Mouse (Mus musculus) mature B cell (primary cell): ENCODE data around the gene Ankmy2.
"Not testable (repeated sequence)": the region's sequence is repeated elsewhere in the genome, so short reads cannot be mapped to it uniquely, and the experiment has no call there.

Experiments
- in situ Hi-C: fragments of 300-500 bp; cut with MboI; formaldehyde crosslinking; loops from 2 replicates; pipeline ENCODE4 v1.14.3; 2019

Ankmy2 gene

GRCm38 (mm10) chr12:36157638-36158308 lies 859 bp downstream of the Ankmy2 start, which contains the start of gene Bzw2:
Gene Bzw2, minus strand, starts transcription at chr12:36158080.
- in situ Hi-C loops = no loop called here

GRCm38 (mm10) chr12:36164126-36164791 lies 7.3 kb downstream of the Ankmy2 start:
- in situ Hi-C loops = no loop called here

- in situ Hi-C loops = no loop called here
Measured at GRCm38 (mm10) chr12:36165299-36165698, 8.4 kb downstream of the Ankmy2 start.

- in situ Hi-C loops = no loop called here
Measured at GRCm38 (mm10) chr12:36177227-36177626, 20.3 kb downstream of the Ankmy2 start.

GRCm38 (mm10) chr12:36182570-36182969 lies 25.7 kb downstream of the Ankmy2 start:
- in situ Hi-C loops = no loop called here

GRCm38 (mm10) chr12:36187081-36187480 lies 30.2 kb downstream of the Ankmy2 start:
- in situ Hi-C loops = no loop called here

GRCm38 (mm10) chr12:36189610-36190009 lies 32.7 kb downstream of the Ankmy2 start:
- in situ Hi-C loops = no loop called here

- in situ Hi-C loops = no loop called here
Measured at GRCm38 (mm10) chr12:36190343-36190742, 33.4 kb downstream of the Ankmy2 start.

GRCm38 (mm10) chr12:36194976-36195375 lies 38.1 kb downstream of the Ankmy2 start:
- in situ Hi-C loops = no loop called here

- in situ Hi-C loops = not testable (repeated sequence)
Measured at GRCm38 (mm10) chr12:36205579-36206119, 48.7 kb downstream of the Ankmy2 start.

GRCm38 (mm10) chr12:36207072-36207799 lies 50.3 kb downstream of the Ankmy2 start:
- in situ Hi-C loops = no loop called here

GRCm38 (mm10) chr12:36207800-36208148 lies 50.9 kb downstream of the Ankmy2 start:
- in situ Hi-C loops = no loop called here

GRCm38 (mm10) chr12:36208456-36208855 lies 51.5 kb downstream of the Ankmy2 start:
- in situ Hi-C loops = no loop called here

- in situ Hi-C loops = loop anchor here (10.0 kb wide), 1 partner anchor 455 kb away; no protein-coding TSS in a partner anchor
Measured at GRCm38 (mm10) chr12:36210096-36210495, 53.2 kb downstream of the Ankmy2 start.

GRCm38 (mm10) chr12:36214389-36215148 lies 57.7 kb downstream of the Ankmy2 start:
- in situ Hi-C loops = loop anchor here (10.0 kb wide), 1 partner anchor 450 kb away; no protein-coding TSS in a partner anchor

GRCm38 (mm10) chr12:36215149-36215480 lies 58.2 kb downstream of the Ankmy2 start:
- in situ Hi-C loops = loop anchor here (10.0 kb wide), 1 partner anchor 450 kb away; no protein-coding TSS in a partner anchor

- in situ Hi-C loops = loop anchor here (10.0 kb wide), 1 partner anchor 449 kb away; no protein-coding TSS in a partner anchor
Measured at GRCm38 (mm10) chr12:36216230-36216629, 59.3 kb downstream of the Ankmy2 start.

GRCm38 (mm10) chr12:36216905-36217304 lies 60.0 kb downstream of the Ankmy2 start:
- in situ Hi-C loops = loop anchor here (10.0 kb wide), 1 partner anchor 448 kb away; no protein-coding TSS in a partner anchor

GRCm38 (mm10) chr12:36224392-36224791 lies 67.5 kb downstream of the Ankmy2 start:
- in situ Hi-C loops = no loop called here

- in situ Hi-C loops = no loop called here
Measured at GRCm38 (mm10) chr12:36231386-36231785, 74.5 kb downstream of the Ankmy2 start.

- in situ Hi-C loops = no loop called here
Measured at GRCm38 (mm10) chr12:36241171-36241570, 84.3 kb downstream of the Ankmy2 start.
